9 mouse cellular contexts compared by ENCODE assay signal in the genomic region with DNA sequence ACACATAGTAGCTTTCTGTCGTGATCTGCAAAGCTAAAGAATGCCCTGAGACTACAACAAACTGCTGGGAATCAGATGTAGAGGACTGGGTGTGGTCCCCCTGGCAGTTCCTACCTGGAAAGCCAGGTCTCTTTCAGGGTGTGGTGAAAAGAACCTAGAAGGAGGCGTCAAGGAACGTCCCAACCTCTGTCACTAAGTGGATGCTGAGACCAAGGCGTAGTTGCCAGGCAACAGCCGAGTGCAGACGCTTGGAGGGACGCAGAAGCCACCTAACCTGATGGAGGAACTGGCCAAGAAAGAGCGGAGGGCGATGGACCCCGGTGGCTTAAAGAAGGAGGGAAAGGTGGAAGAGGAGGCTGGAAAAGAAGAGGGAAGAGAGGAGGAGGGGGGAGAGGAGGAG. TPM values are rescaled to one million over a fixed set of nuclear protein-coding genes. Genes with fewer than 3 reads are reported as not detected.
A peak's percentile ranks its signal among the peaks of the same experiment; 100 is the strongest.
DNase-seq lines count a peak whose midpoint lies in the region; ATAC-seq and TF ChIP-seq lines count a peak whose summit lies in the region.
"Had no signal": no experiment of that assay in that cellular context is flagged by ENCODE, and none has a peak within 500 bp of the region (broad histone marks: within the 10 kb centered on the region; RNA-seq: fewer than 3 reads in every experiment).

TSS of gene 1700001L19Rik (plus strand) at position 223 of the 400 bp plus-strand sequence.

- no peaks in the 10 kb centered on the region for H3K9me3 ChIP-seq in liver, embryonic 12.5 days (replicated peaks)
- H3K9me3 ChIP-seq in liver, postnatal 0 days (ENCODE audit: low read length) = no peaks in the 10 kb centered on the region
- no peaks in the 10 kb centered on the region for H3K9me3 ChIP-seq in forebrain, embryonic 13.5 days (replicated peaks)
- H3K9me3 ChIP-seq in neural tube, embryonic 15.5 days (replicated peaks) = no peaks in the 10 kb centered on the region

- H3K27me3 ChIP-seq in liver, embryonic 12.5 days (replicated peaks) = 0 out of 2 replicates have a peak, but pooled peaks cover 7% of the 10 kb centered on the region
- H3K27me3 ChIP-seq in liver, postnatal 0 days (ENCODE audit: insufficient read depth, low read length) = no peaks in the 10 kb centered on the region
- H3K27me3 ChIP-seq in forebrain, embryonic 13.5 days = no peaks in the 10 kb centered on the region
- H3K27me3 ChIP-seq in neural tube, embryonic 15.5 days (replicated peaks) = no peaks in the 10 kb centered on the region

- peaks cover 30% of the 10 kb centered on the region for H3K4me1 ChIP-seq in liver, embryonic 12.5 days
- H3K4me1 ChIP-seq in liver, postnatal 0 days (ENCODE audit: insufficient read depth) = no peaks in the 10 kb centered on the region; the same call in 1 of the 2 replicates
- peaks cover 6% of the 10 kb centered on the region; the same call in 1 of the 2 replicates for H3K4me1 ChIP-seq in forebrain, embryonic 13.5 days
- peaks cover 17% of the 10 kb centered on the region for H3K4me1 ChIP-seq in neural tube, embryonic 15.5 days

- no peak within 1 kb of the TSS for H3K9ac ChIP-seq in liver, embryonic 12.5 days
- no peak within 1 kb of the TSS for H3K9ac ChIP-seq in liver, postnatal 0 days (replicated peaks)
- H3K9ac ChIP-seq in forebrain, embryonic 13.5 days = no peak within 1 kb of the TSS
- H3K9ac ChIP-seq in neural tube, embryonic 15.5 days (replicated peaks) = 0 out of 2 replicates have a peak within 1 kb of the TSS, but pooled peaks have one; percentile 21

- no peak for DNase-seq in liver, postnatal 0 days
- no peak for DNase-seq in left cerebral cortex, postnatal 10 days (ENCODE audit: extremely low spot score in 1 of 2, low spot score in 2 of 2)
- DNase-seq in spleen, adult 18-20 months = no peak
- no peak for DNase-seq in testis, postnatal 14 days (ENCODE audit: low spot score)
- no peak for DNase-seq in thymus, postnatal 10 days (ENCODE audit: low spot score in 2 of 2)

- intact Hi-C loops in left cerebral cortex, postnatal 10 days (cut with DNase I) = no loop called here

- H3K4me3 ChIP-seq in liver, embryonic 12.5 days = peak within 1 kb of the TSS; percentile 9; the same call in 1 of the 2 replicates
- H3K4me3 ChIP-seq in liver, postnatal 0 days (ENCODE audit: low read depth, low read length) = no peak within 1 kb of the TSS
- H3K4me3 ChIP-seq in forebrain, embryonic 13.5 days = peak within 1 kb of the TSS; percentile 24
- peak within 1 kb of the TSS; percentile 28 for H3K4me3 ChIP-seq in neural tube, embryonic 15.5 days (replicated peaks)

- no peak for TF ChIP-seq CTCF in liver, postnatal 0 days (IDR thresholded peaks at IDR 0.05; ENCODE audit: low read depth)

- no peak for ATAC-seq in liver, embryonic 12.5 days
- ATAC-seq in liver, postnatal 0 days = no peak
- no peak for ATAC-seq in forebrain, embryonic 13.5 days
- ATAC-seq in neural tube, embryonic 15.5 days (ENCODE audit: low FRiP score) = no peak; the same call in 1 of the 2 replicates

- H3K36me3 ChIP-seq in liver, embryonic 12.5 days = peaks cover 17% of the 10 kb centered on the region
- H3K36me3 ChIP-seq in liver, postnatal 0 days (replicated peaks; ENCODE audit: insufficient read depth, low read length) = peaks cover 7% of the 10 kb centered on the region
- H3K36me3 ChIP-seq in forebrain, embryonic 13.5 days (ENCODE audit: poor library complexity, severe bottlenecking) = peaks cover 12% of the 10 kb centered on the region
- peaks cover 17% of the 10 kb centered on the region for H3K36me3 ChIP-seq in neural tube, embryonic 15.5 days

- no peak for TF ChIP-seq EP300 in liver, postnatal 0 days (IDR thresholded peaks at IDR 0.05; ENCODE audit: low read depth)

- H3K4me2 ChIP-seq in liver, embryonic 12.5 days = peak within 1 kb of the TSS; percentile 56
- no peak within 1 kb of the TSS for H3K4me2 ChIP-seq in liver, postnatal 0 days (ENCODE audit: low read depth, low read length)
- peak within 1 kb of the TSS; percentile 53 for H3K4me2 ChIP-seq in forebrain, embryonic 13.5 days
- peak within 1 kb of the TSS; percentile 57 for H3K4me2 ChIP-seq in neural tube, embryonic 15.5 days

- H3K27ac ChIP-seq in liver, embryonic 12.5 days = no peak within 1 kb of the TSS
- H3K27ac ChIP-seq in liver, postnatal 0 days (ENCODE audit: low read depth) = no peak within 1 kb of the TSS
- no peak within 1 kb of the TSS for H3K27ac ChIP-seq in forebrain, embryonic 13.5 days
- no peak within 1 kb of the TSS for H3K27ac ChIP-seq in neural tube, embryonic 15.5 days (replicated peaks)

- WGBS in liver, embryonic 12.5 days (ENCODE audit: insufficient replicate concordance) = 16% methylated on average over 10 of the region's 10 CpGs
- WGBS in liver, postnatal 0 days (ENCODE audit: insufficient replicate concordance) = 13% methylated on average over 10 of the region's 10 CpGs
- WGBS in forebrain, embryonic 13.5 days = 9% methylated on average over 10 of the region's 10 CpGs
- WGBS in neural tube, embryonic 15.5 days = 9% methylated on average over 10 of the region's 10 CpGs

RNA-seq across cellular contexts. Expression of gene 1700001L19Rik, which starts in this region (rescaled TPM):
- polyA plus RNA-seq in liver, embryonic 12.5 days (2016; fragmentation: Nextera tagmentation; extraction: Ambion mirVana) = not detected in 2 replicates
- not detected in 2 replicates for polyA plus RNA-seq in liver, postnatal 0 days (2015; fragmentation: Nextera tagmentation; extraction: Ambion mirVana)
- polyA plus RNA-seq in forebrain, embryonic 13.5 days (2015; fragmentation: Nextera tagmentation; extraction: Ambion mirVana) = 1.5 and 1.9 TPM in 2 replicates
- total RNA-seq in left cerebral cortex, postnatal 10 days (2021) = 10 to 100 TPM; 31.1 to 34.4 TPM
- polyA plus RNA-seq in neural tube, embryonic 15.5 days (2015; fragmentation: Nextera tagmentation; extraction: Ambion mirVana) = 4.8 and 5.9 TPM in 2 replicates
- total RNA-seq: gastrocnemius, postnatal 4 days had no signal
